Mouse (Mus musculus) brain, embryonic 14.5 days (tissue): ENCODE results near the gene Nptn.

Experiments
- CTCF ChIP-seq: fragments of 200-500 bp; IDR thresholded peaks from 2 replicates; pipeline ENCODE4 v1.5.1; 2012; ENCODE audit warnings: inconsistent platforms, mild to moderate bottlenecking, moderate library complexity, borderline replicate concordance; ENCODE audit not compliant: insufficient read depth, insufficient read length; ENCODE audit errors: extremely low read depth
- POLR2A ChIP-seq: fragments of 200-500 bp; IDR thresholded peaks from 2 replicates; pipeline ENCODE4 v1.6.1; 2012; ENCODE audit warnings: mild to moderate bottlenecking, inconsistent platforms, borderline replicate concordance; ENCODE audit not compliant: poor library complexity, insufficient read depth, insufficient read length, severe bottlenecking; ENCODE audit errors: extremely low read depth

DNA sequence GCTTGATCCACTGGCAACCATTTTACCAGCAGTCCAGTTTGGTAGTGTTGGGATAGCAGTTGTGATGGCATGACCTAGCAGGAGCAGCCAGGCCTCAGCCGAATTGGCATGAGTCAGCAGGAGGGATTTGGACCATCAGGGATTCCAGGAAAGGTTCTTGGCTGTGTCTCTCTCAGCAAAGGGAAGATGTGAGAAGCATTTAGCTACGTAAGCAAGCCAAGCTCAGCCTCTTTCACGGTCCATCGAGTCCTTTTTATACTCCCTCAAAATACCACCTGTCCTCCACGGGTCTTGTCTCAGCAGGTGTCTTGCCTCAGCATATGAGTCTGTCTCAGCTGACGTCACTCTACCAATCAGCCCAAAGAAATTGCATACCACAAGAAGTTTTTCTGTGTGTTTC lies 101.3 kb downstream of the Nptn start:
- TF ChIP-seq CTCF (no peak), POLR2A (no peak)
